Mouse (Mus musculus): ENCODE results near the gene Lrrc32.

The Lrrc32 gene

DNA sequence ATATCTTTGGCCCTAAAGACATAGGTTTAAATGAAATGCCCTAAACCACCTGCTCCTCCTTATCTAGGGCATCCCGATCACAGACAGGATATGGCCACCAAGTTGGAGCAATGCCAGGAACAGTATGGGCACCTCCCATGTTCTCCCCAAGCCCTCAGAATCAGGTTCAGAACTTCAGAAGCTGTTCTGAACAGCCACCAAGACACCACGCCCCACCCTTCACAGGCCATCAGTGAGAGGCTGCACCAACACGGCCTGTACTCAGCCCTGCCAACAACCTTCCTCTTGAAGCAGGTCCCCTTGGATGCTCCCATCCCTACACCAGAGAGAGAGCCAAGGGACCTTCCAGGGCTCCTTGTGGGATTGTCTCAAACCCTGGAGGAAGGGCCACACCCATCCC, 55.5 kb downstream of the Lrrc32 start:
- DNase-seq (ENCODE audit: low spot score in 2 of 2), result no peak

- DNase-seq (ENCODE audit: low spot score in 2 of 2), result no peak
Measured at GRCm38 (mm10) chr7:98548839-98549238, 59.8 kb downstream of the Lrrc32 start.

GRCm38 (mm10) chr7:98550596-98550995, 61.5 kb downstream of the Lrrc32 start:
- DNase-seq (ENCODE audit: low spot score in 2 of 2), result no peak

DNA sequence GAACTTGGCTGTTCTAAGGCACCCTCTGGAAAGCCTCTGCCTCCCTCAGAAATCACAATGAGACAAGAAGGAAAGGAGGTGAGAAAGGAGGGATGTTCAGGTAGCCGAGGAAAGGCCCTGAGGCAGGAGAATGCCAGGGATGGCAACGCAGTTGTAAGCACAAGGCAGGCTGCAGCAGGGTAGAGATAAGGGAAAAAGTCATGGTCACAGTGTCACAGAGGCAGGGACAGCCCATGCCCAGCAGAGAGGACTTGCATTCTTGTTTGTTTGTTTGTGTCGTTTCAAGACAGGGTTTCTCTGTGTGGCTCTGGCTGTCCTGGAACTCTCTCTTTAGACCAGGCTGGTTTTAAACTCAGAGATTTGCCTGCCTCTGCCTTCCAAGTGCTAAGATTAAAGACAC, 62.0 kb downstream of the Lrrc32 start:
- no peak for DNase-seq (ENCODE audit: low spot score in 2 of 2)
